Mouse (Mus musculus) testis, adult 2 months (tissue): ENCODE measurements around the gene B3gnt2. TPM values are rescaled to one million over a fixed set of nuclear protein-coding genes. Genes with fewer than 3 reads are reported as not detected.

Experiments
- H3K27ac ChIP-seq: fragments of 200-500 bp; 2 replicates; pipeline ENCODE4 v1.5.1; 2012; ENCODE audit warnings: low read depth, low read length; ENCODE audit not compliant: control insufficient read depth, insufficient read depth
- H3K27me3 ChIP-seq: fragments of 200-500 bp; 2 replicates; pipeline ENCODE4 v1.6.1; 2012; ENCODE audit warnings: mild to moderate bottlenecking, low read length, moderate library complexity; ENCODE audit not compliant: control insufficient read depth, insufficient read depth
- H3K36me3 ChIP-seq: fragments of 200-500 bp; 2 replicates; pipeline ENCODE4 v1.6.1; 2012; ENCODE audit warnings: mild to moderate bottlenecking, low read length; ENCODE audit not compliant: control insufficient read depth, insufficient read depth
- H3K4me1 ChIP-seq: fragments of 200-500 bp; 2 replicates; pipeline ENCODE4 v1.6.1; 2012; ENCODE audit warnings: low read length; ENCODE audit not compliant: control insufficient read depth, insufficient read depth
- H3K4me3 ChIP-seq: fragments of 200-500 bp; 2 replicates; pipeline ENCODE4 v1.5.1; 2012; ENCODE audit warnings: low read depth, mild to moderate bottlenecking, low read length, moderate library complexity, mixed read lengths; ENCODE audit not compliant: control insufficient read depth
- CTCF ChIP-seq: fragments of 200-500 bp; IDR thresholded peaks from 2 replicates; pipeline ENCODE4 v1.5.1; 2012; ENCODE audit warnings: low read depth, mild to moderate bottlenecking, inconsistent platforms, low read length, moderate library complexity; ENCODE audit not compliant: control insufficient read depth, insufficient read depth, insufficient replicate concordance
- POLR2A ChIP-seq: fragments of 200-500 bp; IDR thresholded peaks from 2 replicates; pipeline ENCODE4 v1.6.1; 2012; ENCODE audit warnings: low read depth, mild to moderate bottlenecking, inconsistent platforms, low read length, moderate library complexity; ENCODE audit not compliant: control insufficient read depth
- polyA plus RNA-seq: library from polyadenylated mRNA; depleted of rRNA; stranded (reverse); fragments of >200 nt; gene quantifications from 2 replicates; pipeline ENCODE4 v1.2.3, GENCODE M21; 2012

The B3gnt2 gene
- polyA plus RNA-seq, 1 experiment, result 1.2 TPM

- Histone ChIP-seq H3K4me1 (peaks cover 2% of the 10 kb centered on the region; the same call in 1 of the 2 replicates), H3K27ac (no peak overlapping the region), H3K36me3 (no peaks in the 10 kb centered on the region), H3K4me3 (no peak overlapping the region), H3K27me3 (no peaks in the 10 kb centered on the region)
- TF ChIP-seq POLR2A, result no peak
- no peak for TF ChIP-seq CTCF
Measured at GRCm38 (mm10) chr11:22813921-22814704, 46.6 kb downstream of the B3gnt2 start.

GRCm38 (mm10) chr11:22813427-22813826, 47.3 kb downstream of the B3gnt2 start:
- TF ChIP-seq CTCF (no peak), POLR2A (no peak)
- no peak overlapping the region for H3K4me3 ChIP-seq
- no peaks in the 10 kb centered on the region for H3K27me3 ChIP-seq
- H3K36me3 ChIP-seq, result no peaks in the 10 kb centered on the region
- H3K4me1 ChIP-seq, result peaks cover 2% of the 10 kb centered on the region; the same call in 1 of the 2 replicates
- no peak overlapping the region for H3K27ac ChIP-seq

GRCm38 (mm10) chr11:22811413-22811812, 49.3 kb downstream of the B3gnt2 start:
- no peak overlapping the region for H3K27ac ChIP-seq

GRCm38 (mm10) chr11:22809465-22810096, 51.2 kb downstream of the B3gnt2 start:
- Histone ChIP-seq H3K27me3 (no peaks in the 10 kb centered on the region), H3K4me1 (peaks cover 2% of the 10 kb centered on the region; the same call in 1 of the 2 replicates), H3K36me3 (no peaks in the 10 kb centered on the region), H3K4me3 (no peak overlapping the region), H3K27ac (no peak overlapping the region)
- TF ChIP-seq CTCF (no peak), POLR2A (no peak)

More at GRCm38 (mm10) chr11:22811413-22811812, 49.3 kb downstream of the B3gnt2 start:
- H3K27me3 ChIP-seq, result no peaks in the 10 kb centered on the region
- no peaks in the 10 kb centered on the region for H3K36me3 ChIP-seq
- TF ChIP-seq POLR2A (no peak), CTCF (no peak)
- H3K4me1 ChIP-seq, result peaks cover 2% of the 10 kb centered on the region; the same call in 1 of the 2 replicates
- H3K4me3 ChIP-seq, result no peak overlapping the region

GRCm38 (mm10) chr11:22808040-22808439, 52.7 kb downstream of the B3gnt2 start:
- no peak overlapping the region for H3K4me3 ChIP-seq
- no peaks in the 10 kb centered on the region for H3K36me3 ChIP-seq
- H3K4me1 ChIP-seq, result peaks cover 2% of the 10 kb centered on the region; the same call in 1 of the 2 replicates
- H3K27ac ChIP-seq, result no peak overlapping the region
- no peaks in the 10 kb centered on the region for H3K27me3 ChIP-seq
- no peak for TF ChIP-seq CTCF
- TF ChIP-seq POLR2A, result no peak

- TF ChIP-seq CTCF (no peak), POLR2A (no peak)
Measured at GRCm38 (mm10) chr11:22805171-22805570, 55.6 kb downstream of the B3gnt2 start.

GRCm38 (mm10) chr11:22799987-22800424, 60.8 kb downstream of the B3gnt2 start:
- Histone ChIP-seq H3K4me1 (peaks cover 12% of the 10 kb centered on the region), H3K27ac (no peak overlapping the region), H3K36me3 (no peaks in the 10 kb centered on the region), H3K4me3 (no peak overlapping the region), H3K27me3 (no peaks in the 10 kb centered on the region)
- TF ChIP-seq POLR2A, result no peak

More at GRCm38 (mm10) chr11:22805171-22805570, 55.6 kb downstream of the B3gnt2 start:
- no peak overlapping the region for H3K4me3 ChIP-seq
- peaks cover 6% of the 10 kb centered on the region for H3K4me1 ChIP-seq
- no peaks in the 10 kb centered on the region for H3K36me3 ChIP-seq
- no peaks in the 10 kb centered on the region for H3K27me3 ChIP-seq
- no peak overlapping the region for H3K27ac ChIP-seq
